7 mouse cellular contexts compared by ENCODE assay signal in genomic region chr1:63112151-63112864, GRCm38 (mm10). TPM values are rescaled to one million over a fixed set of nuclear protein-coding genes. Genes with fewer than 3 reads are reported as not detected.
A peak's percentile ranks its signal among the peaks of the same experiment; 100 is the strongest.
DNase-seq lines count a peak whose midpoint lies in the region; ATAC-seq and TF ChIP-seq lines count a peak whose summit lies in the region.

No protein-coding gene starts in this region.

- peak overlapping the region; percentile 91 for H3K4me3 ChIP-seq in lung, embryonic 14.5 days (ENCODE audit: low read depth, low read length)
- H3K4me3 ChIP-seq in embryonic facial prominence, embryonic 15.5 days (replicated peaks): peak overlapping the region; percentile 84
- H3K4me3 ChIP-seq in intestine, embryonic 15.5 days (replicated peaks): peak overlapping the region; percentile 90
- peak overlapping the region; percentile 92 for H3K4me3 ChIP-seq in neural tube, embryonic 14.5 days (ENCODE audit: low read depth, low read length)

- H3K9me3 ChIP-seq in lung, embryonic 14.5 days (ENCODE audit: low read depth, low read length): no peaks in the 10 kb centered on the region
- H3K9me3 ChIP-seq in embryonic facial prominence, embryonic 15.5 days (replicated peaks): no peaks in the 10 kb centered on the region
- no peaks in the 10 kb centered on the region for H3K9me3 ChIP-seq in intestine, embryonic 15.5 days
- no peaks in the 10 kb centered on the region for H3K9me3 ChIP-seq in neural tube, embryonic 14.5 days (ENCODE audit: control insufficient read depth, low read length)

- TF ChIP-seq CTCF in lung, embryonic 14.5 days (IDR thresholded peaks at IDR 0.05; ENCODE audit: low read depth): no peak

- no peak for ATAC-seq in lung, embryonic 14.5 days (ENCODE audit: insufficient read depth)
- ATAC-seq in embryonic facial prominence, embryonic 15.5 days (ENCODE audit: insufficient number of reproducible peaks, low FRiP score, low TSS enrichment, low read depth): no peak
- ATAC-seq in intestine, embryonic 15.5 days: no peak
- no peak for ATAC-seq in neural tube, embryonic 14.5 days (ENCODE audit: low read depth)
- ATAC-seq in activated CD4-positive, CD25-positive, alpha-beta regulatory T cell, adult 4 months: no peak

- H3K4me1 ChIP-seq in lung, embryonic 14.5 days (ENCODE audit: insufficient read depth): peaks cover 10% of the 10 kb centered on the region; the same call in 1 of the 2 replicates
- peaks cover 24% of the 10 kb centered on the region for H3K4me1 ChIP-seq in embryonic facial prominence, embryonic 15.5 days
- peaks cover 18% of the 10 kb centered on the region for H3K4me1 ChIP-seq in intestine, embryonic 15.5 days (replicated peaks)
- H3K4me1 ChIP-seq in neural tube, embryonic 14.5 days (ENCODE audit: control insufficient read depth, insufficient read depth, low read length): peaks cover 27% of the 10 kb centered on the region

- DNase-seq in lung, embryonic 14.5 days: no peak
- no peak for DNase-seq in lung, postnatal 14 days
- no peak for DNase-seq in thymus, adult 18-20 months

- H3K4me2 ChIP-seq in lung, embryonic 14.5 days: peak overlapping the region; percentile 77
- H3K4me2 ChIP-seq in embryonic facial prominence, embryonic 15.5 days (replicated peaks): peak overlapping the region; percentile 79
- H3K4me2 ChIP-seq in intestine, embryonic 15.5 days (replicated peaks): peak overlapping the region; percentile 79
- peak overlapping the region; percentile 94 for H3K4me2 ChIP-seq in neural tube, embryonic 14.5 days (ENCODE audit: low read depth, low read length)

- WGBS in lung, embryonic 14.5 days: 42% methylated on average over 8 of the region's 8 CpGs
- 44% methylated on average over 8 of the region's 8 CpGs for WGBS in embryonic facial prominence, embryonic 15.5 days
- 34% methylated on average over 8 of the region's 8 CpGs for WGBS in intestine, embryonic 15.5 days
- 49% methylated on average over 8 of the region's 8 CpGs for WGBS in neural tube, embryonic 14.5 days

- peak overlapping the region; percentile 100 for H3K9ac ChIP-seq in lung, embryonic 14.5 days
- peak overlapping the region; percentile 99 for H3K9ac ChIP-seq in embryonic facial prominence, embryonic 15.5 days
- peak overlapping the region; percentile 97 for H3K9ac ChIP-seq in intestine, embryonic 15.5 days
- H3K9ac ChIP-seq in neural tube, embryonic 14.5 days (replicated peaks; ENCODE audit: low read depth, low read length): peak overlapping the region; percentile 99

- peak overlapping the region; percentile 100; the same call in 1 of the 2 replicates for H3K27ac ChIP-seq in lung, embryonic 14.5 days (ENCODE audit: low read depth)
- peak overlapping the region; percentile 99 for H3K27ac ChIP-seq in embryonic facial prominence, embryonic 15.5 days (replicated peaks)
- H3K27ac ChIP-seq in intestine, embryonic 15.5 days: peak overlapping the region; percentile 100
- H3K27ac ChIP-seq in neural tube, embryonic 14.5 days (ENCODE audit: low read depth, low read length): peak overlapping the region; percentile 10; the same call in 1 of the 2 replicates

- H3K27me3 ChIP-seq in lung, embryonic 14.5 days (ENCODE audit: insufficient read depth, low read length): no peaks in the 10 kb centered on the region
- H3K27me3 ChIP-seq in embryonic facial prominence, embryonic 15.5 days: no peaks in the 10 kb centered on the region
- H3K27me3 ChIP-seq in intestine, embryonic 15.5 days (replicated peaks): no peaks in the 10 kb centered on the region
- H3K27me3 ChIP-seq in neural tube, embryonic 14.5 days (ENCODE audit: control insufficient read depth, insufficient read depth, low read length): no peaks in the 10 kb centered on the region

- no peaks in the 10 kb centered on the region for H3K36me3 ChIP-seq in lung, embryonic 14.5 days (ENCODE audit: insufficient read depth)
- H3K36me3 ChIP-seq in embryonic facial prominence, embryonic 15.5 days: 0 out of 2 replicates have a peak, but pooled peaks cover 3% of the 10 kb centered on the region
- peaks cover 3% of the 10 kb centered on the region; the same call in 1 of the 2 replicates for H3K36me3 ChIP-seq in intestine, embryonic 15.5 days
- no peaks in the 10 kb centered on the region for H3K36me3 ChIP-seq in neural tube, embryonic 14.5 days (ENCODE audit: control insufficient read depth, insufficient read depth, low read length)

RNA-seq across cellular contexts. Expression of gene Ino80d, which starts 2.2 kb away (rescaled TPM):
- 15.1 and 15.4 TPM in 2 replicates for polyA plus RNA-seq in lung, embryonic 14.5 days (2014; fragmentation: Nextera tagmentation; extraction: Ambion mirVana)
- polyA plus RNA-seq in embryonic facial prominence, embryonic 15.5 days (2015; fragmentation: Nextera tagmentation; extraction: Ambion mirVana): 11.2 and 12.5 TPM in 2 replicates
- polyA plus RNA-seq in intestine, embryonic 15.5 days (2015; fragmentation: Nextera tagmentation; extraction: Ambion mirVana): 11.5 and 12.4 TPM in 2 replicates
- polyA plus RNA-seq in neural tube, embryonic 14.5 days (2014; fragmentation: Nextera tagmentation; extraction: Ambion mirVana): 10.9 and 13.7 TPM in 2 replicates
- 10 to 100 TPM; 20.9 to 23.0 TPM for polyA plus RNA-seq in activated CD4-positive, CD25-positive, alpha-beta regulatory T cell, adult 4 months (2017; shearing (Covaris generic))

Comparison
In these comparisons a context has a peak if more than half of its experiments do, and no peak if none do; other contexts are left out.
1. H3K27ac ChIP-seq: peak in every context shown above with its lines; median percentile 100 in lung, embryonic 14.5 days; 100 in intestine, embryonic 15.5 days; 99 in embryonic facial prominence, embryonic 15.5 days; 10 in neural tube, embryonic 14.5 days.